Mouse (Mus musculus) liver, adult (tissue): ENCODE results near the gene Popdc2.

Experiments
- GATA4 ChIP-seq: IDR thresholded peaks from 2 replicates; pipeline ENCODE4 v1.6.1; 2014; ENCODE audit warnings: mild to moderate bottlenecking, low read length; ENCODE audit not compliant: insufficient replicate concordance

Gene Popdc2

GRCm38 (mm10) chr16:38399531-38400231 is 37.7 kb downstream of the Popdc2 start:
- no peak for TF ChIP-seq GATA4

GRCm38 (mm10) chr16:38400311-38400960 is 38.4 kb downstream of the Popdc2 start:
- no peak for TF ChIP-seq GATA4

- no peak for TF ChIP-seq GATA4
These were observed 39.5 kb downstream of the Popdc2 start for GRCm38 (mm10) chr16:38401468-38401867.

- no peak for TF ChIP-seq GATA4
These were observed 41.6 kb downstream of the Popdc2 start for GRCm38 (mm10) chr16:38403639-38404038.

GRCm38 (mm10) chr16:38406293-38406692 is 44.3 kb downstream of the Popdc2 start:
- no peak for TF ChIP-seq GATA4

- no peak for TF ChIP-seq GATA4
These were observed 44.7 kb downstream of the Popdc2 start for GRCm38 (mm10) chr16:38406708-38407107.

GRCm38 (mm10) chr16:38407584-38407983 is 45.6 kb downstream of the Popdc2 start:
- TF ChIP-seq GATA4, result no peak

GRCm38 (mm10) chr16:38408416-38408815 is 46.4 kb downstream of the Popdc2 start:
- no peak for TF ChIP-seq GATA4

- TF ChIP-seq GATA4, result no peak
These were observed 52.9 kb downstream of the Popdc2 start for GRCm38 (mm10) chr16:38414953-38415352.

GRCm38 (mm10) chr16:38425374-38425773 is 63.4 kb downstream of the Popdc2 start:
- no peak for TF ChIP-seq GATA4

- no peak for TF ChIP-seq GATA4
These were observed 63.8 kb downstream of the Popdc2 start for GRCm38 (mm10) chr16:38425799-38426198.
